Mouse (Mus musculus) hindbrain, embryonic 15.5 days (tissue): ENCODE measurements at regions not wholly inside any gene's neighbourhood (a gene's known extent, or its start where the extent isn't known, plus 50 kb on each side); places are given as distances from the start of the nearest gene placed in this dataset.
A peak's percentile ranks its signal among the peaks of the same experiment; 100 is the strongest.

Experiments used
- ATAC-seq: fragments of 200-750 bp; cut with Nextera tagmentation; 2 replicates; pipeline ENCODE4 v1.8.0; 2017; ENCODE audit warnings: low read depth, moderate number of reproducible peaks, moderate TSS enrichment; ENCODE audit not compliant: low FRiP score
- H3K27ac ChIP-seq: fragments of 300-500 bp; sonication (generic); replicated peaks from 2 replicates; pipeline ENCODE4 v1.5.1; 2015; ENCODE audit warnings: mild to moderate bottlenecking, inconsistent platforms
- H3K27me3 ChIP-seq: fragments of 300-500 bp; sonication (generic); 2 replicates; pipeline ENCODE4 v1.6.1; 2015; ENCODE audit warnings: control low read depth, inconsistent platforms
- H3K36me3 ChIP-seq: fragments of 300-500 bp; sonication (generic); 2 replicates; pipeline ENCODE4 v1.6.1; 2015; ENCODE audit warnings: control low read depth, inconsistent platforms
- H3K4me1 ChIP-seq: fragments of 300-500 bp; sonication (generic); replicated peaks from 2 replicates; pipeline ENCODE4 v1.6.1; 2015; ENCODE audit warnings: control low read depth, inconsistent platforms
- H3K4me2 ChIP-seq: fragments of 300-500 bp; sonication (generic); 2 replicates; pipeline ENCODE4 v1.6.1; 2015; ENCODE audit warnings: moderate library complexity, mild to moderate bottlenecking, inconsistent platforms
- H3K4me3 ChIP-seq: fragments of 300-500 bp; sonication (generic); 2 replicates; pipeline ENCODE4 v1.5.1; 2015; ENCODE audit warnings: mild to moderate bottlenecking, inconsistent platforms
- H3K9ac ChIP-seq: fragments of 300-500 bp; sonication (generic); 2 replicates; pipeline ENCODE4 v1.6.1; 2015; ENCODE audit warnings: inconsistent platforms
- H3K9me3 ChIP-seq: fragments of 300-500 bp; sonication (generic); 2 replicates; pipeline ENCODE4 v1.6.1; 2016; ENCODE audit warnings: control low read depth, inconsistent platforms
- WGBS: fragments of 180-500 bp; shearing (Covaris S2); methylation state at CpG from one replicate; pipeline ENCODE4 v1.1.7; 2015; 5-methylcytosine and 5-hydroxymethylcytosine counted together

GRCm38 (mm10) chr10:117482361-117482760 is 102.5 kb upstream of the Cpsf6 start:
- no peak overlapping the region for H3K27ac ChIP-seq
- no peaks in the 10 kb centered on the region for H3K27me3 ChIP-seq
- no peaks in the 10 kb centered on the region for H3K9me3 ChIP-seq
- no peak for ATAC-seq
- no peak overlapping the region for H3K4me2 ChIP-seq
- no peaks in the 10 kb centered on the region for H3K36me3 ChIP-seq
- no peak overlapping the region for H3K9ac ChIP-seq
- 87% methylated on average over 3 of the region's 3 CpGs for WGBS
- H3K4me3 ChIP-seq, result no peak overlapping the region
- no peaks in the 10 kb centered on the region for H3K4me1 ChIP-seq

GRCm38 (mm10) chr10:117481341-117481990 is 101.7 kb upstream of the Cpsf6 start:
- no peak overlapping the region for H3K4me3 ChIP-seq
- no peak for ATAC-seq
- H3K27me3 ChIP-seq, result no peaks in the 10 kb centered on the region
- no peaks in the 10 kb centered on the region for H3K36me3 ChIP-seq
- no peaks in the 10 kb centered on the region for H3K9me3 ChIP-seq
- no peaks in the 10 kb centered on the region for H3K4me1 ChIP-seq
- H3K27ac ChIP-seq, result no peak overlapping the region
- no peak overlapping the region for H3K4me2 ChIP-seq
- H3K9ac ChIP-seq, result no peak overlapping the region
- 78% methylated on average over 5 of the region's 5 CpGs for WGBS

- no peak for ATAC-seq
- Histone ChIP-seq H3K4me3 (no peak overlapping the region), H3K9me3 (no peaks in the 10 kb centered on the region), H3K27me3 (no peaks in the 10 kb centered on the region), H3K27ac (no peak overlapping the region), H3K36me3 (no peaks in the 10 kb centered on the region), H3K9ac (no peak overlapping the region), H3K4me2 (no peak overlapping the region), H3K4me1 (no peaks in the 10 kb centered on the region)
- WGBS, result 87% methylated on average over 5 of the region's 5 CpGs
Measured at GRCm38 (mm10) chr10:117480456-117480850, 100.6 kb upstream of the Cpsf6 start.

- H3K27ac ChIP-seq, result no peak overlapping the region
- no peaks in the 10 kb centered on the region for H3K27me3 ChIP-seq
- ATAC-seq, result no peak
- WGBS, result 87% methylated on average over 12 of the region's 12 CpGs
- no peak overlapping the region for H3K9ac ChIP-seq
- no peak overlapping the region for H3K4me2 ChIP-seq
- H3K4me3 ChIP-seq, result no peak overlapping the region
- H3K36me3 ChIP-seq, result no peaks in the 10 kb centered on the region
- no peaks in the 10 kb centered on the region for H3K9me3 ChIP-seq
- H3K4me1 ChIP-seq, result no peaks in the 10 kb centered on the region
Measured at GRCm38 (mm10) chr10:117479721-117480455, 100.1 kb upstream of the Cpsf6 start.

GRCm38 (mm10) chr10:117478931-117479280 is 99.1 kb upstream of the Cpsf6 start:
- 87% methylated on average over 4 of the region's 4 CpGs for WGBS
- no peak for ATAC-seq
- Histone ChIP-seq H3K9me3 (no peaks in the 10 kb centered on the region), H3K4me2 (no peak overlapping the region), H3K27ac (no peak overlapping the region), H3K27me3 (no peaks in the 10 kb centered on the region), H3K4me1 (no peaks in the 10 kb centered on the region), H3K9ac (no peak overlapping the region), H3K4me3 (no peak overlapping the region), H3K36me3 (no peaks in the 10 kb centered on the region)

GRCm38 (mm10) chr10:117478202-117478930 is 98.6 kb upstream of the Cpsf6 start:
- Histone ChIP-seq H3K36me3 (no peaks in the 10 kb centered on the region), H3K9ac (no peak overlapping the region), H3K27ac (0 out of 2 replicates have a peak overlapping the region, but pooled peaks have one; percentile 16), H3K4me1 (no peaks in the 10 kb centered on the region), H3K27me3 (no peaks in the 10 kb centered on the region), H3K4me3 (0 out of 2 replicates have a peak overlapping the region, but pooled peaks have one; percentile 4), H3K9me3 (no peaks in the 10 kb centered on the region), H3K4me2 (peak overlapping the region; percentile 40)
- 0 out of 2 replicates have a peak, but pooled peaks have one; percentile 42 for ATAC-seq
- WGBS, result 58% methylated on average over 23 of the region's 23 CpGs

GRCm38 (mm10) chr10:117477331-117478201 is 97.8 kb upstream of the Cpsf6 start:
- Histone ChIP-seq H3K9ac (no peak overlapping the region), H3K9me3 (no peaks in the 10 kb centered on the region), H3K27ac (0 out of 2 replicates have a peak overlapping the region, but pooled peaks have one; percentile 16), H3K36me3 (no peaks in the 10 kb centered on the region), H3K4me3 (no peak overlapping the region), H3K27me3 (no peaks in the 10 kb centered on the region), H3K4me1 (no peaks in the 10 kb centered on the region), H3K4me2 (peak overlapping the region; percentile 40)
- no peak for ATAC-seq
- 78% methylated on average over 12 of the region's 12 CpGs for WGBS

GRCm38 (mm10) chr10:117475086-117475945 is 95.5 kb upstream of the Cpsf6 start:
- Histone ChIP-seq H3K4me3 (no peak overlapping the region), H3K4me2 (no peak overlapping the region), H3K36me3 (no peaks in the 10 kb centered on the region), H3K27ac (no peak overlapping the region), H3K9me3 (no peaks in the 10 kb centered on the region), H3K9ac (no peak overlapping the region), H3K27me3 (no peaks in the 10 kb centered on the region), H3K4me1 (no peaks in the 10 kb centered on the region)
- ATAC-seq, result no peak
- WGBS, result 67% methylated on average over 13 of the region's 13 CpGs

- no peaks in the 10 kb centered on the region for H3K9me3 ChIP-seq
- no peak overlapping the region for H3K4me2 ChIP-seq
- no peaks in the 10 kb centered on the region for H3K4me1 ChIP-seq
- no peak overlapping the region for H3K27ac ChIP-seq
- ATAC-seq, result no peak
- 89% methylated on average over 4 of the region's 4 CpGs for WGBS
- H3K36me3 ChIP-seq, result no peaks in the 10 kb centered on the region
- H3K9ac ChIP-seq, result no peak overlapping the region
- H3K4me3 ChIP-seq, result no peak overlapping the region
- no peaks in the 10 kb centered on the region for H3K27me3 ChIP-seq
Measured at GRCm38 (mm10) chr10:117474351-117475085, 94.7 kb upstream of the Cpsf6 start.

- WGBS, result 96% methylated on average over 4 of the region's 4 CpGs
- Histone ChIP-seq H3K27ac (no peak overlapping the region), H3K4me2 (no peak overlapping the region), H3K9me3 (no peaks in the 10 kb centered on the region), H3K36me3 (no peaks in the 10 kb centered on the region), H3K4me1 (no peaks in the 10 kb centered on the region), H3K9ac (no peak overlapping the region), H3K27me3 (no peaks in the 10 kb centered on the region), H3K4me3 (no peak overlapping the region)
- no peak for ATAC-seq
Measured at GRCm38 (mm10) chr10:117473471-117473870, 93.7 kb upstream of the Cpsf6 start.
